Mouse (Mus musculus) kidney, adult 2 months (tissue): ENCODE results near the gene Kif5c. TPM values are rescaled to one million over a fixed set of nuclear protein-coding genes. Genes with fewer than 3 reads are reported as not detected.

ENCODE experiments used
- DNase-seq: peaks from one replicate; pipeline ENCODE4 v3.0.0; 2021
- H3K27ac ChIP-seq: fragments of 200-500 bp; 2 replicates; pipeline ENCODE4 v1.5.1; 2012; ENCODE audit warnings: low read depth, low read length, control low read depth, inconsistent platforms; ENCODE audit not compliant: insufficient read depth
- H3K27me3 ChIP-seq: fragments of 200-500 bp; replicated peaks from 2 replicates; pipeline ENCODE4 v1.6.1; 2012; ENCODE audit warnings: mild to moderate bottlenecking, moderate library complexity, low read length, inconsistent platforms; ENCODE audit not compliant: control insufficient read depth, insufficient read depth
- H3K36me3 ChIP-seq: fragments of 200-500 bp; 2 replicates; pipeline ENCODE4 v1.6.1; 2012; ENCODE audit warnings: mild to moderate bottlenecking, moderate library complexity, low read length, inconsistent platforms; ENCODE audit not compliant: control insufficient read depth, insufficient read depth
- H3K4me1 ChIP-seq: fragments of 200-500 bp; 2 replicates; pipeline ENCODE4 v1.6.1; 2011; ENCODE audit warnings: low read length; ENCODE audit not compliant: control insufficient read depth, insufficient read depth
- H3K4me3 ChIP-seq: fragments of 200-500 bp; 2 replicates; pipeline ENCODE4 v1.5.1; 2011; ENCODE audit warnings: mild to moderate bottlenecking, low read depth, low read length, control low read depth; ENCODE audit not compliant: insufficient read depth
- CTCF ChIP-seq: fragments of 200-500 bp; conservative IDR thresholded peaks from 2 replicates; pipeline ENCODE4 v1.5.1; 2011; ENCODE audit warnings: low read depth, mild to moderate bottlenecking, control low read depth, low read length, moderate library complexity, mixed read lengths; ENCODE audit not compliant: insufficient read depth, insufficient read length
- POLR2A ChIP-seq: fragments of 200-500 bp; IDR thresholded peaks from one replicate; pipeline ENCODE4 v1.6.1; 2011; ENCODE audit warnings: low read depth, low read length, control low read depth
- WGBS: fragments of 180-500 bp; shearing (Covaris S2); methylation state at CpG from one replicate; pipeline ENCODE4 v1.1.7; 2018; 5-methylcytosine and 5-hydroxymethylcytosine counted together
- polyA plus RNA-seq: library from polyadenylated mRNA; depleted of rRNA; stranded (reverse); fragments of >200 nt; gene quantifications from 2 replicates; pipeline ENCODE4 v1.2.3, GENCODE M21; 2012; rRNA removed

Kif5c gene
- polyA plus RNA-seq, 1 experiment: 0.58 TPM

DNA sequence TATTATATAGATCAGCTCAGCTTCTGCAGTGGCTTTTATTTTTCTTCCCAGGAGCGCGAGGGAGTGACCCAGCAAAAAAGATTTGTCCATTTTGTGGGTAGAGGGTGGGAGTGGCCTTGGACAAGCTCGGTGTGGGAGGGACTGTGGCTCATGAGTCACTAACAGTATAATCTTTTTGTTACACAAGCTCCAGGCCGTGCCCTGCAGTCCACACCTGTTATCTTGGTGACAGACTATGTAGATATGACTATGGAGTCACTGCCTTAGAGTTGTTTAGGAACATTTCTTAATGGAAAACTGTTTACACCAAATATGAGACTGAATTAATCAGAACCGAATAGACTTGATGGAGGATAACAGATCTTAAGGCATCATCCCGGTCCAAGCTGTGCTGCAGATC, 194.9 kb downstream of the Kif5c start:
- 59% methylated on average over 6 of the region's 6 CpGs for WGBS
- TF ChIP-seq POLR2A: no peak
- TF ChIP-seq CTCF: no peak
- no peak overlapping the region for H3K27ac ChIP-seq
- no peak overlapping the region for H3K4me3 ChIP-seq
- no peak for DNase-seq
- no peaks in the 10 kb centered on the region for H3K36me3 ChIP-seq
- H3K27me3 ChIP-seq: no peaks in the 10 kb centered on the region
- H3K4me1 ChIP-seq: peaks cover 6% of the 10 kb centered on the region

DNA sequence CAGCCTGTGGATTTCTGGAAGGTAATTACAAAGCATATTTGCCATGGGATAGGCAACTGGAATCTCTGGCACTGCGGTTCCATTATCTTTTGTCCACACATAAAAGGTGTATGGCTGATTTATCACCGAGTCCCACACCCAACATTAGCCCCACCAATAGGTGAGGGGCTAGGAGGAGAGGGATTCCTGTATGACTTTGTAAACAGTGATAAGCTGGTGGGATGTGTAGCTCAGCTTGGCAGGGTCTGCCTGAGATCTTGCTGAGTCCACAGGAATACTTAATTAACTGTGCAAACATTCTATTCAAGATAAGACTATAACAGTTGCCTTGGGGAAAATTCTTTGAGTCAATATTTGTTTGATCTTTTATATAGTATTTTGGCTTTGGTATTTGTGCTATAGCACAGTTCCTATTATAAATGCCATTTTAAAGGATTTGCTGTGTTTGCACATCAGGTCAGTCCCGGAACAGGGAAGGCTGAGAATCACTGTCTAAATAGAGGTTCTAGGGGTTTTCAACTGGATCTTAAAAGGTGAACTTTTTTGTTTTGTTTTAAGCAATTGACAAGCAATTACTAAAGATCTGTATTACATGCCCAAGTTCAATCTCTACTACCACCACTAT, 196.7 kb downstream of the Kif5c start:
- no peak for DNase-seq
- 90% methylated on average over 3 of the region's 3 CpGs for WGBS
- H3K4me3 ChIP-seq: no peak overlapping the region
- H3K27ac ChIP-seq: no peak overlapping the region
- H3K27me3 ChIP-seq: no peaks in the 10 kb centered on the region
- no peaks in the 10 kb centered on the region for H3K36me3 ChIP-seq
- H3K4me1 ChIP-seq: peaks cover 6% of the 10 kb centered on the region
- TF ChIP-seq CTCF (no peak), POLR2A (no peak)

GRCm38 (mm10) chr2:49816549-49816948, 197.5 kb downstream of the Kif5c start:
- no peak for TF ChIP-seq POLR2A
- TF ChIP-seq CTCF: no peak
- WGBS: 93% methylated on average over 5 of the region's 5 CpGs
- Histone ChIP-seq H3K27ac (no peak overlapping the region), H3K4me3 (no peak overlapping the region), H3K27me3 (no peaks in the 10 kb centered on the region), H3K4me1 (peaks cover 6% of the 10 kb centered on the region), H3K36me3 (no peaks in the 10 kb centered on the region)
- DNase-seq: no peak

- H3K27me3 ChIP-seq: no peaks in the 10 kb centered on the region
- no peak overlapping the region for H3K27ac ChIP-seq
- no peak overlapping the region for H3K4me3 ChIP-seq
- DNase-seq: no peak
- H3K4me1 ChIP-seq: peaks cover 1% of the 10 kb centered on the region; the same call in 1 of the 2 replicates
- no peaks in the 10 kb centered on the region for H3K36me3 ChIP-seq
- 94% methylated on average over 3 of the region's 3 CpGs for WGBS
- TF ChIP-seq CTCF: no peak
- no peak for TF ChIP-seq POLR2A
Measured at GRCm38 (mm10) chr2:49817151-49817550, 198.1 kb downstream of the Kif5c start.

DNA sequence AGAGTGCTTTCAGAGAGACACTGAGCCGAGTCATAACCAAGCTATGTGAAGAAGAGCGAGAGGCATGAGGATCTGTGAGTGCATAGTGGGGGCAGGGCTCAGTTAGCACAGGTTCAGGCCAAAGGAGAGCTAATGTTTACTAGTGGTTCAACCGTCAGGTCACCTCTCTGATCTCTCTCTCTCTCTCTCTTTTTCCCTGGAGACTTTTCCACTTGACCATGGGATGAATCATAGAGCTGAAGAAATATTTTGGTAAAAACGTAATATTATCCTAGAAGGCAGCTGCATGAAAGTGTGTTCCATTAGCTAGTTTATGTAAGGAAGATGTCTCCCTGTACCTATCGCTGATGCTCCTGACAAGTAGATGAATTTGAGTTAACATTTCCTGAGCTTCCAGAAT, 199.0 kb downstream of the Kif5c start:
- no peak for DNase-seq
- Histone ChIP-seq H3K36me3 (no peaks in the 10 kb centered on the region), H3K4me1 (no peaks in the 10 kb centered on the region), H3K4me3 (no peak overlapping the region), H3K27me3 (no peaks in the 10 kb centered on the region), H3K27ac (no peak overlapping the region)
- no peak for TF ChIP-seq CTCF
- no peak for TF ChIP-seq POLR2A
- 77% methylated on average over 5 of the region's 5 CpGs for WGBS

GRCm38 (mm10) chr2:49822312-49822711, 203.2 kb downstream of the Kif5c start:
- no peak overlapping the region for H3K27ac ChIP-seq
- H3K27me3 ChIP-seq: no peaks in the 10 kb centered on the region
- no peak overlapping the region for H3K4me3 ChIP-seq
- TF ChIP-seq POLR2A (no peak), CTCF (no peak)
- no peaks in the 10 kb centered on the region for H3K4me1 ChIP-seq
- no peak for DNase-seq
- no peaks in the 10 kb centered on the region for H3K36me3 ChIP-seq
- 78% methylated on average over 1 of the region's 1 CpGs for WGBS

Other genes with a start within 250 kb of the Kif5c start
- 5.9 and 6.0 TPM in 2 replicates for gene Epc2, start 167.8 kb upstream of the Kif5c start, polyA plus RNA-seq
- 1.5 and 1.9 TPM in 2 replicates for gene Lypd6b, start 168.4 kb downstream of the Kif5c start, polyA plus RNA-seq